Mouse (Mus musculus) layer of hippocampus, adult 8-10 months (tissue): ENCODE results near the gene Fam19a5. TPM values are rescaled to one million over a fixed set of nuclear protein-coding genes. Genes with fewer than 3 reads are reported as not detected.

ENCODE experiments used
- DNase-seq, 2 experiments: peaks; one replicate each; pipeline ENCODE4 v3.0.0; 2022; ENCODE audit warnings: low spot score in 2 of 2
- microRNA-seq, 2 experiments: library from miRNA; unstranded; fragments of <30 nt; microRNA quantifications; one replicate each; pipeline ENCODE4 v1.2.0; 2022
- total RNA-seq, 4 experiments: library from RNA; stranded (reverse); gene quantifications; 2 replicates each; pipeline ENCODE4 v1.2.4; 2022

Fam19a5 gene
- total RNA-seq, 4 experiments from 2014 or later = 117 to 129 (median 120) TPM

- no peak for DNase-seq
Measured at GRCm38 (mm10) chr15:87723455-87723986, 179.4 kb downstream of the Fam19a5 start.

GRCm38 (mm10) chr15:87726657-87727236, 182.6 kb downstream of the Fam19a5 start:
- DNase-seq = no peak

GRCm38 (mm10) chr15:87736345-87736744, 192.2 kb downstream of the Fam19a5 start:
- DNase-seq = no peak

- DNase-seq = no peak
Measured at GRCm38 (mm10) chr15:87755482-87755881, 211.4 kb downstream of the Fam19a5 start.

- DNase-seq = no peak
Measured at GRCm38 (mm10) chr15:87765876-87766275, 221.8 kb downstream of the Fam19a5 start.

- DNase-seq = no peak
Measured at GRCm38 (mm10) chr15:87773955-87774354, 229.9 kb downstream of the Fam19a5 start.

GRCm38 (mm10) chr15:87783331-87783730, 239.2 kb downstream of the Fam19a5 start:
- DNase-seq = no peak

- no peak for DNase-seq
Measured at GRCm38 (mm10) chr15:87789671-87790070, 245.6 kb downstream of the Fam19a5 start.

GRCm38 (mm10) chr15:87793661-87794060, 249.6 kb downstream of the Fam19a5 start:
- no peak for DNase-seq

- DNase-seq = no peak
Measured at GRCm38 (mm10) chr15:87796571-87796970, 252.5 kb downstream of the Fam19a5 start.

Small RNA genes lying within 50 kb of the gene (microRNA-seq; reads per million reads assigned to microRNA genes)
- gene Mir6393 = 0 reads per million in 2 experiments
